Mouse (Mus musculus) midbrain, embryonic 12.5 days (tissue): ENCODE data around the gene Tmub2. TPM values are rescaled to one million over a fixed set of nuclear protein-coding genes. Genes with fewer than 3 reads are reported as not detected.

Source experiments
- ATAC-seq: fragments of 200-750 bp; cut with Nextera tagmentation; 2 replicates; pipeline ENCODE4 v1.8.0; 2017; ENCODE audit warnings: low read depth, moderate TSS enrichment, moderate library complexity; ENCODE audit not compliant: low FRiP score
- H3K27ac ChIP-seq: fragments of 300-500 bp; sonication (generic); replicated peaks from 2 replicates; pipeline ENCODE4 v1.5.1; 2016; ENCODE audit warnings: mild to moderate bottlenecking
- H3K27me3 ChIP-seq: fragments of 300-500 bp; sonication (generic); 2 replicates; pipeline ENCODE4 v1.6.1; 2016; ENCODE audit warnings: mild to moderate bottlenecking
- H3K36me3 ChIP-seq: fragments of 300-500 bp; sonication (generic); 2 replicates; pipeline ENCODE4 v1.6.1; 2016
- H3K4me1 ChIP-seq: fragments of 300-500 bp; sonication (generic); 2 replicates; pipeline ENCODE4 v1.6.1; 2016
- H3K4me2 ChIP-seq: fragments of 300-500 bp; sonication (generic); replicated peaks from 2 replicates; pipeline ENCODE4 v1.6.1; 2016; ENCODE audit warnings: mild to moderate bottlenecking, moderate library complexity
- H3K4me3 ChIP-seq: fragments of 300-500 bp; sonication (generic); 2 replicates; pipeline ENCODE4 v1.5.1; 2016; ENCODE audit warnings: mild to moderate bottlenecking
- H3K9ac ChIP-seq: fragments of 300-500 bp; sonication (generic); replicated peaks from 2 replicates; pipeline ENCODE4 v1.6.1; 2016; ENCODE audit warnings: mild to moderate bottlenecking, moderate library complexity
- H3K9me3 ChIP-seq: fragments of 300-500 bp; sonication (generic); 2 replicates; pipeline ENCODE4 v1.6.1; 2016; ENCODE audit warnings: mild to moderate bottlenecking
- WGBS: fragments of 180-500 bp; shearing (Covaris S2); methylation state at CpG from one replicate; pipeline ENCODE4 v1.1.7; 2016; 5-methylcytosine and 5-hydroxymethylcytosine counted together
- polyA plus RNA-seq: library from polyadenylated mRNA; unstranded; fragments of >200 nt; fragmentation: Nextera tagmentation; extraction: Ambion mirVana; gene quantifications from 2 replicates; pipeline ENCODE4 v1.2.1, GENCODE M21; 2016

Tmub2 gene
- polyA plus RNA-seq, 1 experiment from 2014 or later = 69.4 TPM

GRCm38 (mm10) chr11:102336191-102336590 is 51.5 kb downstream of the Tmub2 start:
- H3K27me3 ChIP-seq = no peaks in the 10 kb centered on the region
- H3K4me3 ChIP-seq = no peak overlapping the region
- H3K4me2 ChIP-seq = no peak overlapping the region
- H3K9me3 ChIP-seq = no peaks in the 10 kb centered on the region
- 75% methylated on average over 1 of the region's 1 CpGs for WGBS
- no peak for ATAC-seq
- no peak overlapping the region for H3K27ac ChIP-seq
- H3K4me1 ChIP-seq = peaks cover 6% of the 10 kb centered on the region; the same call in 1 of the 2 replicates
- no peak overlapping the region for H3K9ac ChIP-seq
- no peaks in the 10 kb centered on the region for H3K36me3 ChIP-seq

GRCm38 (mm10) chr11:102337921-102338320 is 53.2 kb downstream of the Tmub2 start:
- no peak overlapping the region for H3K4me3 ChIP-seq
- no peak overlapping the region for H3K4me2 ChIP-seq
- 81% methylated on average over 1 of the region's 1 CpGs for WGBS
- no peaks in the 10 kb centered on the region for H3K36me3 ChIP-seq
- no peak overlapping the region for H3K27ac ChIP-seq
- H3K27me3 ChIP-seq = no peaks in the 10 kb centered on the region
- H3K4me1 ChIP-seq = peaks cover 6% of the 10 kb centered on the region
- ATAC-seq = no peak
- no peaks in the 10 kb centered on the region for H3K9me3 ChIP-seq
- H3K9ac ChIP-seq = no peak overlapping the region

GRCm38 (mm10) chr11:102338561-102338960 is 53.8 kb downstream of the Tmub2 start:
- no peaks in the 10 kb centered on the region for H3K9me3 ChIP-seq
- H3K4me2 ChIP-seq = no peak overlapping the region
- H3K27ac ChIP-seq = no peak overlapping the region
- H3K4me1 ChIP-seq = peaks cover 6% of the 10 kb centered on the region
- H3K27me3 ChIP-seq = no peaks in the 10 kb centered on the region
- WGBS = 65% methylated on average over 3 of the region's 3 CpGs
- no peak for ATAC-seq
- H3K36me3 ChIP-seq = no peaks in the 10 kb centered on the region
- H3K4me3 ChIP-seq = no peak overlapping the region
- no peak overlapping the region for H3K9ac ChIP-seq

Other genes starting within 250 kb of the Tmub2 start
- 0.19 and 0.34 TPM in 2 replicates for gene Cd300lg, start 243.4 kb upstream of the Tmub2 start, polyA plus RNA-seq
- 21.7 and 23.3 TPM in 2 replicates for gene Mpp2, start 196.4 kb upstream of the Tmub2 start, polyA plus RNA-seq
- not detected in 2 replicates for gene Ppy, start 183.6 kb upstream of the Tmub2 start, polyA plus RNA-seq
- not detected in 2 replicates for gene Pyy, start 177.1 kb upstream of the Tmub2 start, polyA plus RNA-seq
- not detected in 2 replicates for gene Nags, start 139.4 kb upstream of the Tmub2 start, polyA plus RNA-seq
- 33.9 and 38.5 TPM in 2 replicates for gene Tmem101, start 128.5 kb upstream of the Tmub2 start, polyA plus RNA-seq
- 112 and 119 TPM in 2 replicates for gene Lsm12, start 99.6 kb upstream of the Tmub2 start, polyA plus RNA-seq
- 27.6 and 29.7 TPM in 2 replicates for gene G6pc3, start 95.3 kb upstream of the Tmub2 start, polyA plus RNA-seq
- gene Hdac5, start 54.8 kb upstream of the Tmub2 start, polyA plus RNA-seq = 98.4 and 106 TPM in 2 replicates
- gene BC030867, start 36.0 kb upstream of the Tmub2 start, polyA plus RNA-seq = 11.8 and 15.2 TPM in 2 replicates
- not detected in 2 replicates for gene Asb16, start 16.2 kb upstream of the Tmub2 start, polyA plus RNA-seq
- gene Atxn7l3, start 11.7 kb downstream of the Tmub2 start, polyA plus RNA-seq = 24.7 and 26.6 TPM in 2 replicates
- 102 and 121 TPM in 2 replicates for gene Ubtf, start 34.8 kb downstream of the Tmub2 start, polyA plus RNA-seq
- gene Slc4a1, start 81.3 kb downstream of the Tmub2 start, polyA plus RNA-seq = 26.7 and 30.4 TPM in 2 replicates
- gene Rundc3a, start 108.5 kb downstream of the Tmub2 start, polyA plus RNA-seq = 117 and 133 TPM in 2 replicates
- 163 and 173 TPM in 2 replicates for gene Slc25a39, start 123.0 kb downstream of the Tmub2 start, polyA plus RNA-seq
- 67.0 and 82.7 TPM in 2 replicates for gene Grn, start 145.4 kb downstream of the Tmub2 start, polyA plus RNA-seq
- 17.6 and 18.0 TPM in 2 replicates for gene Fam171a2, start 162.8 kb downstream of the Tmub2 start, polyA plus RNA-seq
- 5.4 and 7.1 TPM in 2 replicates for gene Itga2b, start 185.2 kb downstream of the Tmub2 start, polyA plus RNA-seq